Mouse (Mus musculus) gastrocnemius, adult 2 months (tissue): Measurements from ENCODE around the gene Krt32. TPM values are rescaled to one million over a fixed set of nuclear protein-coding genes. Genes with fewer than 3 reads are reported as not detected.
A peak's percentile ranks its signal among the peaks of the same experiment; 100 is the strongest.

Source experiments
- DNase-seq: peaks from one replicate; pipeline ENCODE4 v3.0.0; 2022
- H3K27ac ChIP-seq: fragments of 200-600 bp; 2 replicates; pipeline ENCODE4 v1.8.1; 2022; ENCODE audit warnings: mild to moderate bottlenecking
- H3K4me3 ChIP-seq: fragments of 200-600 bp; 2 replicates; pipeline ENCODE4 v1.8.1; 2022; ENCODE audit warnings: mild to moderate bottlenecking, moderate library complexity
- CTCF ChIP-seq: fragments of 200-600 bp; IDR thresholded peaks from 2 replicates; pipeline ENCODE4 v1.8.1; 2022; ENCODE audit warnings: antibody characterized with exemption, mild to moderate bottlenecking, moderate library complexity
- intact Hi-C: fragments of 180-260 bp; cut with DNase I; formaldehyde crosslinking; loops from one replicate; pipeline ENCODE4 v1.15.1; 2025
- long read RNA-seq, 2 experiments: library from polyadenylated mRNA; stranded (forward); transcript quantifications; one replicate each; pipeline ENCODE4 v2.0.0; 2021
- total RNA-seq, 2 experiments: library from RNA; stranded (reverse); gene quantifications; 2 replicates each; pipeline ENCODE4 v1.2.3; 2021

Krt32 gene
- total RNA-seq, result not detected
- long read RNA-seq, experiment 1, result 0 reads
- long read RNA-seq, experiment 2, result 0 reads

DNA sequence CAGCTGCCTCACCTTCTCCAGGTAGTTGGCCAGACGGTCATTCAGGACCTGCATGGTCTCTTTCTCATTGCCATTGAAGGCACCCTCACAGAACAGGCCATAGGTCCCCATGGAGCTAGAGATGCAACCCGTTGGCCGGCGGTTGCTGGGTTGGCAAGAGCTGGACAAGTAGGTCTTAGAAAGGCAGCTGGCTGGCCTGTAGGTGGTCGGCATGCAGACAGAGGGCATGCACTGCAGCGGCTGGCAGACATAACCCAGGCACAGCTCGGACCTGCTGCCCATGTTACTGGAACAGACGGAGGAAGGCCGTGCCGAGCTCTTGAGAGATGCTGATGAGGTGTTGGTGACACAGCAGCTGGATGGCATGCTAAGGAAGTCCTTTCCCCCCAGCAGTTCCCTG is at the start of gene Krt32:
Gene Krt32, minus strand, starts transcription at position 366 of the 400 bp plus-strand sequence.
- Histone ChIP-seq H3K27ac (no peak within 1 kb of the TSS), H3K4me3 (no peak within 1 kb of the TSS)
- TF ChIP-seq CTCF, result no peak
- intact Hi-C loops, result no loop called here
- no peak for DNase-seq

DNA sequence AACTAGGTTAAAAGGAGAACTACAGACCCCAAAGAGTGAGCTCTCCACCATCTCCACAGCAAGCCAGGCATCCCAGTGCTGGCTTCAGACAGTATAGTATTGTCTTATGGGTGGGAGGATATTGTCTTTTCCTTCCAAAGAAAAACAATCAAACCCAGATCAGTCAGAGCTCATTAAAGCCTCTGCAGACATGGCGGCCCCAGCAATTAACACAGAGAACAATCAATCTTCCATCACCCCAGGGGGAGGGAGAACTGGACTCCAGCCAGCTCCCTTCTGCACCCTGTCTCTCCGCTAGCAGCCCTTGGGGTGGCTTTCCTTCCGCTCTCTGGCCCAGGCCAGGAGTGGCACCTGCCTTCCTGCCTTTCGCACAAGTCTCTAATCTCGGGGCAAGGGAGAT is 49.7 kb upstream of the Krt32 start:
- intact Hi-C loops, result no loop called here
- Histone ChIP-seq H3K4me3 (no peak overlapping the region), H3K27ac (no peak overlapping the region)
- DNase-seq, result no peak
- no peak for TF ChIP-seq CTCF

DNA sequence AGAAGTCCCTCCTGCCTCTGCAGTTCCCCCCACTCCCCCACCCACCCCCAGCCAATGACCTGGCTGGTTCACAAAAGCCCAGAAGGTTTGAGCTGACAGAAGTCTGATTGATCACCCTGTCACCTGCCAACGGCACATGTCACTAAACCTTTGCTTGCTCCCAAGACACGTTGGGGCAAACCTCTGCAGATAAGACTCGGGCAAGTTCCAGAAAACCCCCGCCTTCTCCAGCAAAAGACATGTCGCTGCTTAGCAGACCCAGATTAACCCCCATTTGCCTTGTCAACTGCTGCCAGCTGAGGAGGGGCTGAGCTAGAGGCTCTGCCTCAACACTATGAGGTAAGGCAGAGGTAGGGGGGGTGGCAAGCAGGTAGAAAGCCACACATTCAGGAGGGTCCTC is 48.5 kb upstream of the Krt32 start:
- intact Hi-C loops, result no loop called here
- no peak overlapping the region for H3K27ac ChIP-seq
- TF ChIP-seq CTCF, result no peak
- no peak overlapping the region for H3K4me3 ChIP-seq
- no peak for DNase-seq

DNA sequence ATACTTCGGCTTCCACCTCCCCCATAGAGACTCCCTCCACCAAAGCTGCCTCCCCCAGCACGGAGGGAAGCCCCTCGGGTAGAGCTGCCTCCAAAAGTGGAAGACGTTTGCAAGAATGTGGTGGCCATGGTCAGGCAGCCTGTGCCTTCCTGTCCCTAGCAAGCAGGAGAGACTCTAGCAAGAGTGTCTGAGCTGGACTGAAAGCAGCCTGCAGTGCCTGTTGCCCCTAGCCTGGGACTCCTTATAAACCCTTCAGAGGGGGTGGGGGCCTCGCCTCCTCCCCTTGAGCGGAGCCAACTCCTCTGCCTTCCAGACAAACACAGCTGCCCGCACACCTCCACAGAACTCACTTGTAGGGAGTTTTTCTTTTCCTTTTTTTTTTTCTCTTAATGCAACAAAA is 47.7 kb upstream of the Krt32 start, which contains the start of gene Krt15:
Gene Krt15, minus strand, starts transcription at position 198 of the 400 bp plus-strand sequence.
- intact Hi-C loops, result no loop called here
- no peak within 1 kb of the TSS for H3K4me3 ChIP-seq

DNA sequence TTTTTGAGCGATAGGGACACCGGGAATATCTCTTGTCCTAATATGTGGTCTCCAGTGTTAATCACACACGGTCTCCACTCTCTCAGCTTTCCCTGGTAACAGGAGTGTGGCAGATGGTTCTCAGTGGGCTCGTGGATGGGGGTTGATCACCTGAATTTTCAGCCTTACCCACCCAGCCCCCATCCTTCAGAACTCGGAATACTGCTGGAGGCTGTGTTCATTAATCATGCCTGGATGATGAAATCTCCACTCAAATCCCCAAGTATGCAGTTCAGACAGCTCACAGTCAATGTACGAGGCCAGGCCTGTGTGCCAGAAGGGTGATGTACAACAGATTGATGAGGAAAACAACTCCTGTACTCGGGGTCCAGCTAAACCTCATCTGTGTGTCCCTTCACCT is 36.9 kb upstream of the Krt32 start:
- Histone ChIP-seq H3K27ac (no peak overlapping the region), H3K4me3 (no peak overlapping the region)
- intact Hi-C loops, result no loop called here
- DNase-seq, result no peak
- TF ChIP-seq CTCF, result no peak

More for the DNA sequence above, 47.7 kb upstream of the Krt32 start, which contains the start of gene Krt15:
- TF ChIP-seq CTCF, result no peak
- H3K27ac ChIP-seq, result no peak within 1 kb of the TSS
- no peak for DNase-seq

DNA sequence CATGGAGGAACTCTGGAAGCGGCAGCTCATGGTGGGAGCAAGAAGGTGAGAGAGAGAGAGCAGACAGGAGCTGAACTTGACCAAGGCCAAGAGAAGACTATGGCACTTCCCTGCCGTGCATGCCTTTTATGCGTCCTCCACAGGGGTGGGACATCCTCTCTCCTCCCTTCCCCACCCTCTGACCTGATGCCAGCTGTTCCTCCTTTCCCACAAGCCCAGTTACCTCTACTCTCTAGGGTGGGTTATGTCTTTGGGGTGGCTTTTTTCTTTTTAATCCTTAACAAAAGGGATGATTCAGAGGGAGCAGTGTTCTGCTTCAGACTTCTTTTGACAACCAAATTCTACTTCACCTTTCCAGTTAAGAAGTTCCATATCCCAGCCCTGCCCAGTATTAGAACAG is 33.4 kb upstream of the Krt32 start, which contains the start of gene Krt13:
Gene Krt13, minus strand, starts transcription at position 101 of the 400 bp plus-strand sequence.
- DNase-seq, result no peak
- TF ChIP-seq CTCF, result no peak
- no peak within 1 kb of the TSS for H3K4me3 ChIP-seq
- intact Hi-C loops, result no loop called here
- no peak within 1 kb of the TSS for H3K27ac ChIP-seq

DNA sequence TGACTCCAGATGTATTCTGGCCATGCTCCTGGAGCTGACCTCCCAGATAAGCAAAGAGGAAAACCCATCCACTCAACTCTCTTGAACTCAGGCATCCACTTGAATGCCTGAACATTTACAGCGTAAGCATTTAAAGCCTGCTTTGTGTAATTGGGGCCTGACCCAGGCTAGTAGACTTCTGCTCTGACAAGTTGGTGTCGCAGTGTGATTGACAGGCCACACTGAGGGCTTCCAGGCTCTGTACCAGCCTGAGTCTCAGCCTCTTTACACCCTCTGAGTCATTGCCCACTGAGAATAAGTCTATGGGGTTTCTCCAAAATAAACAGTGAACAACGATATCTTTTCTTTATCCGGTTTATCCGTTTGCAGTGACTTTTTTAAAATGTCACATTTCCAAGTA is 32.3 kb upstream of the Krt32 start:
- Histone ChIP-seq H3K4me3 (no peak overlapping the region), H3K27ac (no peak overlapping the region)
- DNase-seq, result no peak
- TF ChIP-seq CTCF, result no peak
- intact Hi-C loops, result no loop called here

DNA sequence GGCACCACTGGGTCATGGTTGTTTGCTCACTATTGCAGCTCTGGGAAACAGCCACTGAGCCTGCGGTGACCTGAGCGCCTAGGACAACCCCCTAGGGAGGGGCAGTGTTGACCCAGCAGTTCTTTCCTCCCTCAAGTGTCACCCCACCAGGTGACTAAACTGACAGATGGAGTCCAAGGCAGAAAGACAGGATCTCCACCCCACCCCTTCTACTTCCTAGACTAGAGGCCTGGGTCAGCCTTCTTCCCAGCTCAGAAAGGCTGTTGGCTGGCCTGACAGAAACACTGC is 25.7 kb upstream of the Krt32 start:
- intact Hi-C loops, result no loop called here
- TF ChIP-seq CTCF, result no peak
- no peak for DNase-seq
- H3K4me3 ChIP-seq, result no peak overlapping the region
- no peak overlapping the region for H3K27ac ChIP-seq

DNA sequence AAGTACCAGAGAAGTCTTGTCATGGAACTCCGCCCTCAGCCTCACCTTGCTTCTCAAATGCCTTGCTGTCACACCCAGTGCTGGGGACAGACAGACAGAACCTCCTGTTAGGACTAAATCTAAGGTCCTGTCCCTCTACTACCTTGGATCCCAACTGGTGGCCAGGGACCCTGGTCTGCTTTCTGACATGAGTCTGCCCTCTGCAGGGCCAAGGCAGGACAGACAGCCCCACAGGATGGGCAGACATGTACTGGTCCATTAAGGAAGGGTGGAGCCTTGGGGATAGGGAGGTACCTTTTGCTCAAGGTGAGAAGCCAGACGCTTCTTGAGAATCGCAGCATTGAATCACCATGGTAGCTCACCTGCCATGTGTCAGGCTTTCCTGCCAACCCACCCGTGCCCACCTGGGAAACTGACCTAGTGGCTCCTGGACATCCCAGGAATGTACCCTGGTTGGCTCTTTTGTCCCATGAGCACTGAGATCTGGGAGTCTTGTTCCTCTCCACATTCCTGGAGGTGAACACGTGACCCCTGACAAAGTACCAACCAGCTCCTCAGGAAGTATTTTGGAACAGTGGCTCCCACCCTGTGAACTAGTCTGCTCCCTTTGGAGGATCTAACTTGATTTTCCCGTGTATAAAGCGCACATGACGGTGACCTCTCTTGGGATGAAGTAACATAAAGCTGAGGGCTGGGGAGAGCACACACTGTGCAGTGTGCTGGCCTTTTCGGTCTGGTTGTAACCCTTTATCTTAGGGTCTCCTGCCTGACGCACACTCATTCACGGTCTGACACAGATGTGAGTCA is 25.1 kb upstream of the Krt32 start:
- DNase-seq, result no peak
- no peak for TF ChIP-seq CTCF
- no peak overlapping the region for H3K4me3 ChIP-seq
- no peak overlapping the region for H3K27ac ChIP-seq
- intact Hi-C loops, result no loop called here

DNA sequence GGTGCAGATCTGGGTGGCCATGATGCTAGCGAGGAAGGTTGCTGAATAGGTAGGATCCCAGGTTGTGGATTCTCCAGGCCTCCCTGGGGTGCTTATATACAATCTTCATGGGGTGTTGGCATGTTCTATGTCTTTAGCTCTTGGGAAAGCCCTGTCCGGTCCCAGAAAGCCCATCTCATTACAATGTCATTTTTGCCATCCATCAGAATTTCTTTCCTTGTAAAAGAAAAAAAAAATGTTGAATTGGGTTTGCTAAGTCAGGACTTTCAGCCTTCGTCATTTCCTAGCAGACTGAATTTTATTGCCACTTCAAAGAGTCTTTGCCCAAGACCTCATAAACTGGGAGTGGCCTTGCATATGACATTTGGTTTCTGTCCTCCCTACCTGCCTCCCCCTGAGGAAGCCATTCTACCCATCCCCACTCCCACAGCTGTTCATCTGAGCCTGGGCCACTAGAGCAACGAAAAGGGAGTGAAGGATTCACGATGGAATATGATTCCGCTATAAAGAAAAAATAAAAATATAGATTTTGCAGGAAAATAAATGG is 17.6 kb upstream of the Krt32 start, which contains the start of gene Krt36:
Gene Krt36, minus strand, starts transcription at position 51 of the 547 bp plus-strand sequence.
- Histone ChIP-seq H3K27ac (no peak within 1 kb of the TSS), H3K4me3 (no peak within 1 kb of the TSS)
- DNase-seq, result no peak
- TF ChIP-seq CTCF, result no peak
- intact Hi-C loops, result no loop called here

DNA sequence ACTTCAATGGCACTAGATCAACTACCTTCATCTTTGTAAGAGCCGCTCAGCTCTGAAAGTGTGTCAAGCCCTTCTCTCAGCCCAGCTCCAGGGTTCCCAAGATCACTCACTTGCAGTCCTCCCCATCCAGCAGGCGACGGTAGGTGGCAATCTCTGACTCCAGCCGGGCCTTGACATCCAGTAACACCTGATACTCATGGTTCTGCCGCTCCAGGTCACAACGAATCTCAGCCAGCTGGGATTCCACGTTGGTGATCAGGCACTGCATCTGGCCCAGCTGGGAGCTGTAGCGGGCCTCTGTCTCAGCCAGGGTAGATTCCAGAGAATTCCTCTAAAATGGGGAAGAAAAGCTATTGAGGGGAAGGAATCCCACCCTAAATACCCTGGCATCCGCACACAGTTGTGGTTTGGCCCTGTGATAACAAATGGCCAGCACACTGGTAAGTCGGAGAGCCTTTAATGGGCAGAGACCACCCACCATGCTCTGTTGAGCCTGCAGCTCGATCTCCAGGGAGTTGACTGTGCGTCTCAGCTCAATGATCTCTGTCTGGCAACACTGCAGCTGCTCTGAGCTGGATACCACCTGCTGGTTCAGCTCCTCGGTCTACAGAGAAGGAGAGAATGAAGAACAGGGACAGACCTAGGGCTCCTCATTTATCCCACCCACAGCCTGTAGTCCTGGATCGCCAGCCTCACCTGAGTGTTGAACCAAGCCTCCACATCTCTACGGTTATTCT is 14.8 kb upstream of the Krt32 start:
- intact Hi-C loops, result no loop called here
- Histone ChIP-seq H3K4me3 (no peak overlapping the region), H3K27ac (no peak overlapping the region)
- TF ChIP-seq CTCF, result peak; percentile 22; the same call in 1 of the 2 replicates
- DNase-seq, result peak; percentile 18

DNA sequence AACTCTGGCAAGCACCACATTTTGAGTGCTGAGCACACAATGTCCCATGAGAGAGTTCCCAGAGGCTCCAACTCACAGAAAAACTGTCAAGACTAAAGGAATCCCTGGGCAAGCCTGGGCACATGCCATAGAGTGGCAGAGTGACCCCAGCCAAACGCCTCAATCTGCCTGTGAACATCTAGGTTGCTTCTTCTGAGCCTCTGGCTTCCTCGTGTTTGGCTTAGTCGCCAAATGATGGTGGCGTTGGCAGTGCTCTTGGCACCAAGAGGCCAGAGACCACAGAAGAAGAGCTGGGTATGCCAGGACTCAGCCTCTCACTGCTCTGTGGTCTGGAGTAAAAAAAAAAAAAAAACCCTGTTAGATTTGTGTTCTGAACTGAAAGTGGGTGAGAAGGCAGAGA is 12.4 kb upstream of the Krt32 start:
- no peak overlapping the region for H3K27ac ChIP-seq
- no peak overlapping the region for H3K4me3 ChIP-seq
- intact Hi-C loops, result no loop called here
- no peak for DNase-seq
- TF ChIP-seq CTCF, result no peak

DNA sequence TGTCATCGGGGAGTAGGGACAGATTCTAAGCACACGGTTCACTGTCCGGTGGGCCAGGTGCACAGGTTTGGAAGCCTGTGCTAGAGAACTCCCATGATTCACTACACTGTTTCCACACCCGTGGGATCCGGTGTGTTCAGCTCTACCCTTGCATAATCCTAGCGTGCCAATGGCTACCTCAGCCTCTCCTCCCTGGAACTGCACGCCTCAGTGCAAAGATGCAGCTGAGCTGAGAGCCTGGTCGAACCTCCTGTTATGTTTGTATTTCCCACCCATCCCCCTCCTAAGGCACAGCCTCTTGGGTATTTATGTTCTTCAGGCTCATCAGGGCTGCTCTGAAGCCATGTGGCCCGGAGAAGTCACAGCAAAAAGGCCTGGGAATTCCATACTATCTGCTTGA is 9.8 kb upstream of the Krt32 start:
- DNase-seq, result no peak
- Histone ChIP-seq H3K27ac (no peak overlapping the region), H3K4me3 (no peak overlapping the region)
- TF ChIP-seq CTCF, result no peak
- intact Hi-C loops, result no loop called here
